Mouse (Mus musculus): ENCODE data around the gene Gas7. TPM values are rescaled to one million over a fixed set of nuclear protein-coding genes. Genes with fewer than 3 reads are reported as not detected.

Gas7 gene
- polyA plus RNA-seq, 1 experiment from 2014 or later = 2.2 TPM

DNA sequence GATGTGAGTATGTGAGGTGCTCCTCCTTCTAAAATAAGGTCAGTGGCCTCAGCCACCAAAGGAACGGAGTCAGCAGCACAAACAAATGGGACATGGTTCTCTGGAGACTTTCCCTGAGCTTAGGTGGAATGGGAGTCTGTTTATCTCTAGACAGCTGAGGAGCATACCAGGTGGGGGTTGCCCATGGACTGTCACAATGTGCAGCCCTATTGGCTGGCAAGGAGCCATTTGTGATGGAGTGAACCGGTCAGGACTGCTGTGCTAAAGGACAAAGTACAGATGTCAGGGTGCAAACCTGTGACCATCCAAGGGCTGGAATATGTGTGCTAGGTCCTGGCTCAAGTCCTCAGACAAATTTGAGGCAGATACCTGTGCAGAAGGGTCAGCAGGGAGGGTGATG is 173.3 kb downstream of the Gas7 start:
- no peaks in the 10 kb centered on the region for H3K36me3 ChIP-seq (replicated peaks)
- H3K27ac ChIP-seq (replicated peaks) = no peak overlapping the region
- no peak overlapping the region for H3K4me2 ChIP-seq
- H3K4me1 ChIP-seq (replicated peaks) = 0 out of 2 replicates have a peak, but pooled peaks cover 5% of the 10 kb centered on the region
- H3K9ac ChIP-seq = no peak overlapping the region
- no peaks in the 10 kb centered on the region for H3K9me3 ChIP-seq (replicated peaks)
- 48% methylated on average over 2 of the region's 2 CpGs for WGBS (ENCODE audit: insufficient replicate concordance)
- H3K27me3 ChIP-seq = no peaks in the 10 kb centered on the region
- H3K4me3 ChIP-seq (replicated peaks) = no peak overlapping the region
- peak; percentile 75 for ATAC-seq (ENCODE audit: insufficient read depth)

DNA sequence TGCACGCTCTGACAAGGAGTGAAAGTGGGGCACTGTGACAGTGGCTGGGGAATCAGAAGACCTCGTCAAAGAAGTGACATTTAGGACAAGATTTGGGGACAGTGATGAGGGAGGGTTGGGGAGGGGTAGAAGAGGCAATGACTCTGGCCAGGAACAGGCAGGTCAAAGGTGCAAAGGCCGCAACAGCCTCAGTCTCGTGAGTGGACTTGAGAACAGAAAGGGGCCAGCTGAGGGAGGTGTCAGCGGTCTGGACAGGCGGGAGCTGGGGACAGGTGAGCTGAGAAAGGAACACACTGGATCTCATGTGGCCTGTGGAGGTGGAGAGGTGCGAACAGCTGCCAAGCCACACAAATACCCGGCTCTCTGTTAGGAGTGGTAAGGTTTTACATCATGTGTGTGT is 177.7 kb downstream of the Gas7 start:
- no peaks in the 10 kb centered on the region for H3K36me3 ChIP-seq (replicated peaks)
- 58% methylated on average over 8 of the region's 8 CpGs for WGBS (ENCODE audit: insufficient replicate concordance)
- H3K27ac ChIP-seq (replicated peaks) = no peak overlapping the region
- no peak overlapping the region for H3K4me2 ChIP-seq
- no peak overlapping the region for H3K4me3 ChIP-seq (replicated peaks)
- no peaks in the 10 kb centered on the region for H3K9me3 ChIP-seq (replicated peaks)
- H3K4me1 ChIP-seq (replicated peaks) = 0 out of 2 replicates have a peak, but pooled peaks cover 7% of the 10 kb centered on the region
- no peak overlapping the region for H3K9ac ChIP-seq
- ATAC-seq (ENCODE audit: insufficient read depth) = no peak
- H3K27me3 ChIP-seq = no peaks in the 10 kb centered on the region

DNA sequence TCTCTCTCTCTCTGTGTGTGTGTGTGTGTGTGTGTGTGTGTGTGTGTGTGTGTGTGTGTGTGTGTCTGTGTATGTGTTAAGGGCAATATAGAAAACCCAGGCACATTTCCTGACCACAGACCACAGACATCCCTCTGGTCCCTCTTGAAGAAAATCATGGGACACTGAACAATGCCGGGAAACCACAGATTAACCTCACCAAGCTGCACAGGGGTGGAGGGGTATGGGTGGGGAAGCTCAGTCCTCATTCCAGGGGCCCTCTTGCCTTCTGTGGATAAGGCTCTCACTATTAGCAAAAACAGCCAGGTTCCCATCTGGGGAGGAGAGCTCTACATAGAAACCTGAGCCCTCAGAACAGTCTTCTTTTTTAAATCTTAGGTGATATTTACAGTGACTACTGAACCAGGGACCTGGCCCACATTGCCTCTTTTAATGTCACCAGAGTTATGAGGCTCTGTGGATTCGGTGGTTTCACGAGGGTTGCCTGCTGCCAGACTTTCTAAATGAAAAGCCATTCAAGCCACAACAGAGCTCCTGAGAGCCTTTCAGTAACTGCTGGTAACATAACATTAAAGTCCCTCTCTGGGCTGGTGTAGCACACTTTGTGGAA is 178.5 kb downstream of the Gas7 start:
- Histone ChIP-seq H3K4me2 (no peak overlapping the region), H3K4me3 (replicated peaks) (no peak overlapping the region), H3K27me3 (no peaks in the 10 kb centered on the region), H3K36me3 (replicated peaks) (no peaks in the 10 kb centered on the region), H3K9ac (no peak overlapping the region), H3K27ac (replicated peaks) (no peak overlapping the region), H3K9me3 (replicated peaks) (no peaks in the 10 kb centered on the region), H3K4me1 (replicated peaks) (0 out of 2 replicates have a peak, but pooled peaks cover 7% of the 10 kb centered on the region)
- ATAC-seq (ENCODE audit: insufficient read depth) = no peak
- WGBS (ENCODE audit: insufficient replicate concordance) = 23% methylated on average over 3 of the region's 3 CpGs

DNA sequence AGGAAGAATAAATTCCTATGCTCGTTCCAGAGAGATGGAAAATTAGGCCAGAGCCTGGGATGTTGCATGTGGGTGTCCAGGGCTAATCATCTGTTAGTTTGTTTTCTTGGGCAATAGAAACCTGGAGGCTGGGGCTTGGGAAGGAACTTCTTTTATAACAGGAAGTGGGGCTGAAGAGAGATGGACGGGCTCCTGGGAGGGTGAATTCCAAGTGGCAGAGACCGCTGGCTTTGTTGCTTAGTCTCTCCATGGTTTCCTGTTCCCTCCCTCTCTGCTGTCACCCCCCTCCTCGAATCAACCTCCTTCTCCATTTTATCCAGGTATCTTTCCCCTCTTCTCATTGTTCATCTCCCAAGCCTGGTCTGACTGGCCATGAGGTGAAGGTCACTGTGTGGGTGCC is 181.0 kb downstream of the Gas7 start:
- Histone ChIP-seq H3K27ac (replicated peaks) (no peak overlapping the region), H3K27me3 (no peaks in the 10 kb centered on the region), H3K36me3 (replicated peaks) (no peaks in the 10 kb centered on the region), H3K9me3 (replicated peaks) (no peaks in the 10 kb centered on the region), H3K4me2 (no peak overlapping the region), H3K4me3 (replicated peaks) (no peak overlapping the region), H3K9ac (no peak overlapping the region), H3K4me1 (replicated peaks) (0 out of 2 replicates have a peak, but pooled peaks cover 7% of the 10 kb centered on the region)
- WGBS (ENCODE audit: insufficient replicate concordance) = 25% methylated on average over 4 of the region's 4 CpGs
- no peak for ATAC-seq (ENCODE audit: insufficient read depth)

DNA sequence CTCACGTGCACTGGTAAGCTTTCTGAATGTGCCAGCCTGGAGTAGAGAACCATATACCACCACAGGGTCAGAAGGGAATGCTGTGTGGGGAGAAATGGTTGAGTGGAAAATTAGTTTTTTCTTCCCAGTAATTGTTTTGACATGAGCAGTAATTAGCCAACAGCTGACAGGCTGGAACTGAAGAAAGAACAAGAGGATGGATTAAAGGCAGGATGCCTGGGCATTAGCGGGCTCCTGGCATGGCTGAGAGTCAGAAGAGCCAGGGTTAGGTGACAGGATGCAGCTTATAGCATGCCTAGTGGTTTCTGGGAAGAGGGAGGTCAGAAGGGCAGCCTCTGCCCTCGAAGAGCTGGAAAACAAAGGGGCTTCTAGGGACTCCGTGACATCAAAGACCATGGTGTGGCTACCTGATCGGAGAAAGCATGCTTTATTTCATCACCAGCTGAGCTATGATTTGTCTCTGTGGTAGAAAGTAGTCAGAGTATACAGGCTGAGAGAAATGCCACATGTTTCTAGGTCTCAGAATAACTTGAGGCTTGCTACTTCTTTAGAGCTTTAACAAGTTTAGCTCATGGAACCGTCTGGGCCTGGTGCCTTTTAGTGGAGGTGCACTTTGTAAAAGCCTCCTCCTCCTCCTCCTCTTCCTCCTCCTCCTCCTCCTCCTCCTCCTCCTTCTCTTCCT is 181.8 kb downstream of the Gas7 start:
- Histone ChIP-seq H3K4me1 (replicated peaks) (0 out of 2 replicates have a peak, but pooled peaks cover 7% of the 10 kb centered on the region), H3K27ac (replicated peaks) (no peak overlapping the region), H3K4me3 (replicated peaks) (no peak overlapping the region), H3K4me2 (no peak overlapping the region), H3K36me3 (replicated peaks) (no peaks in the 10 kb centered on the region), H3K9ac (no peak overlapping the region), H3K9me3 (replicated peaks) (no peaks in the 10 kb centered on the region), H3K27me3 (no peaks in the 10 kb centered on the region)
- WGBS (ENCODE audit: insufficient replicate concordance) = 48% methylated on average over 6 of the region's 6 CpGs
- ATAC-seq (ENCODE audit: insufficient read depth) = no peak

DNA sequence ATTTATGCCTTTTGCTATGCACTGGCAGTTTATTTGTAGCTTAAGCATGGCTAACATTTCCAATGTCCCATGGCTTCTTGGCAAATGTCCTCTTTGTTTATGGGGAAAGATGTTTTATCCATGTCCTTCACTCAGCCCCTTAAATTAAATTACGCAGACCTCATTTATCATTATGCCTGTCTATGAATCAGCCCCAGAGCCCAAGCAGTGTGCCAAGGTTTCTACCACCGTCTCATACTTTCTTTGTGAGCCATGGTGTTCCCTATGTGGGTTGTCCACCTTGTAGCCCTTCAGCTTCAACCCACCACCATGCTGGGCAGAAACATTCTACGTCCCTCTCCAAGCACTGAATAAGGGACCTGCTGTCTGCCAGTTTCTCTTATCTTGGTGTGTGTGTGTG is 183.2 kb downstream of the Gas7 start:
- Histone ChIP-seq H3K36me3 (replicated peaks) (no peaks in the 10 kb centered on the region), H3K9me3 (replicated peaks) (no peaks in the 10 kb centered on the region), H3K27ac (replicated peaks) (no peak overlapping the region), H3K9ac (no peak overlapping the region), H3K27me3 (no peaks in the 10 kb centered on the region), H3K4me2 (no peak overlapping the region), H3K4me3 (replicated peaks) (no peak overlapping the region), H3K4me1 (replicated peaks) (0 out of 2 replicates have a peak, but pooled peaks cover 7% of the 10 kb centered on the region)
- 58% methylated on average over 3 of the region's 3 CpGs for WGBS (ENCODE audit: insufficient replicate concordance)
- ATAC-seq (ENCODE audit: insufficient read depth) = no peak

DNA sequence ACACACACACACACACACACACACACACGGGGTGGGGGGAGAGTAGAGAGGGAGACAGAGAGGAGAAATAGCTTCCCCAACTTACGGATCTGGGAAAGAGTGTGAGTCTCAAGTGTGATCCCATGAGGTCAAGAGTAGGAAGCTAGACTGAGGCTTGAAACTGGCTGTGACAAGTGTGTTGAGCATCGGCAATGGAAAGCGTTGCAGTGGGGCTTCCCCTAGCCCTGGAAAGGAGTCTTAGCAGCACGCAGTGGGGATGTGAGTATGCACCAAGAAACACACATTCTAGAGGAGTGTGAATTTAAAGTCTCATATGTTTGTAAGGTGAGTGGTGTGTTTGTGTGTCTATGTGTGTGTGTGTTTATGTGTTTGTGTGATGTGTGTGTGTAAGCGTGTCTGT is 185.1 kb downstream of the Gas7 start:
- H3K9ac ChIP-seq = no peak overlapping the region
- H3K4me3 ChIP-seq (replicated peaks) = no peak overlapping the region
- H3K4me1 ChIP-seq (replicated peaks) = 0 out of 2 replicates have a peak, but pooled peaks cover 7% of the 10 kb centered on the region
- H3K27me3 ChIP-seq = no peaks in the 10 kb centered on the region
- ATAC-seq (ENCODE audit: insufficient read depth) = no peak
- H3K27ac ChIP-seq (replicated peaks) = no peak overlapping the region
- no peaks in the 10 kb centered on the region for H3K36me3 ChIP-seq (replicated peaks)
- H3K4me2 ChIP-seq = no peak overlapping the region
- no peaks in the 10 kb centered on the region for H3K9me3 ChIP-seq (replicated peaks)
- WGBS (ENCODE audit: insufficient replicate concordance) = 71% methylated on average over 6 of the region's 6 CpGs

DNA sequence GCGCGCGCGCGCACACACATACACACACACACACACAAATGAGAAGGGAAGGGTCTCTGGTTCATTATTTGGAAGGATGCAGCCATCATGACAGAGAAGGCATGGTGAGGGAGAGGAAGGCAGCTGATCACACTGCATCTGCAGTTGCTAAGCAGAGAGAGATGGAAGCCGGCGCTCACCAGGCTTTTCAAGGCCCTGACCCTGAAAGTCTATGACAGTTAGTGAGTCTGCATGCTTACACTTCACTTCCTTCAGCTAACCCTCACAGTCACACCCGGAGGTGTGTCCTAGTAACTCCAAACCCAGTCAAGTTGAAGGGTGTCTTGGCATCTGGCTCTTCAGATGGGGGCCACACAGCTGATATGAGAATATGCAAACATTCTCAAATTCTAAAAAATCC is 187.2 kb downstream of the Gas7 start:
- no peak overlapping the region for H3K27ac ChIP-seq (replicated peaks)
- ATAC-seq (ENCODE audit: insufficient read depth) = no peak
- H3K9me3 ChIP-seq (replicated peaks) = no peaks in the 10 kb centered on the region
- H3K27me3 ChIP-seq = no peaks in the 10 kb centered on the region
- no peaks in the 10 kb centered on the region for H3K36me3 ChIP-seq (replicated peaks)
- no peak overlapping the region for H3K4me3 ChIP-seq (replicated peaks)
- H3K4me2 ChIP-seq = no peak overlapping the region
- WGBS (ENCODE audit: insufficient replicate concordance) = 85% methylated on average over 8 of the region's 8 CpGs
- H3K4me1 ChIP-seq (replicated peaks) = no peaks in the 10 kb centered on the region
- H3K9ac ChIP-seq = no peak overlapping the region

DNA sequence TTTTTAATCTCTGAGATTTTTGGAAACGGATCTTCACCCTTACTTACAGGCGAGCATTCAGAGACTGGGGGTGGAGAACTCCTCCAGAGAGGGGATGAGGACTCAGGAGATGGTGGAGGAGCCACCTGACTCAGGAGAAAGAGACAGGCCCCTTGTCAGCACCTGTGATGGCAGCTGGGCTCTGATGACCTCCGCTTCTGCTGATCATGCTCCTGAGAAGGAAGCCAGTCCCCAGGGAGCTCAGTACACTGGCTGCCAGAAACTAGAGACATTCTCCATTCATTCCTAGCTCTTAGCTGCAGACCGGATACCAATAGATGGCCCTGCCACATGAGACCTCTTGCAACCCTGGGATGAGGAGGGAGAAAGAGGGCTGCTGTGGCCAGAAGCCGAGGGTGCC is 187.6 kb downstream of the Gas7 start:
- Histone ChIP-seq H3K9ac (no peak overlapping the region), H3K27ac (replicated peaks) (no peak overlapping the region), H3K4me2 (no peak overlapping the region), H3K27me3 (no peaks in the 10 kb centered on the region), H3K36me3 (replicated peaks) (no peaks in the 10 kb centered on the region), H3K9me3 (replicated peaks) (no peaks in the 10 kb centered on the region), H3K4me1 (replicated peaks) (no peaks in the 10 kb centered on the region), H3K4me3 (replicated peaks) (no peak overlapping the region)
- no peak for ATAC-seq (ENCODE audit: insufficient read depth)
- 60% methylated on average over 5 of the region's 5 CpGs for WGBS (ENCODE audit: insufficient replicate concordance)

DNA sequence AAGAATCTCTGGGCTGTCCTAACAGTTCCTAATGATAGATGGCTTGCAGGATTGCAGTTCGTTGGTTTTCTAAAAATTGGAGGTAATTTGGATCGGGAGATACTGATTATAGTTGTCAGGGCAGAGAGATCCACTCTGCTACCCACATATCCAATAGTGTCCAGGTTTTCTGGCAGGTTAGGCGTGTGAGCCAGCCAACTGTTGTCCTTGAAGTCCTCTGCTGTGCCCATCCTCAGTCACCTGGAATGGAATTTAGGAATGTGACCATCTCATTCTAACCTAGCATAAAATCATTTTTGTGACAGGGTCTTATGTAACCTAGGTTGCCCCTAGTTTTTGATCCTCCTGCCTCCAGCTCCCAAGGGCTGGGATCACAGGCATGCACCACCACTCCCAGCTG is 188.2 kb downstream of the Gas7 start:
- Histone ChIP-seq H3K4me2 (no peak overlapping the region), H3K36me3 (replicated peaks) (no peaks in the 10 kb centered on the region), H3K27me3 (no peaks in the 10 kb centered on the region), H3K4me3 (replicated peaks) (no peak overlapping the region), H3K4me1 (replicated peaks) (no peaks in the 10 kb centered on the region), H3K9ac (no peak overlapping the region), H3K9me3 (replicated peaks) (no peaks in the 10 kb centered on the region), H3K27ac (replicated peaks) (no peak overlapping the region)
- ATAC-seq (ENCODE audit: insufficient read depth) = no peak
- 54% methylated on average over 3 of the region's 3 CpGs for WGBS (ENCODE audit: insufficient replicate concordance)

DNA sequence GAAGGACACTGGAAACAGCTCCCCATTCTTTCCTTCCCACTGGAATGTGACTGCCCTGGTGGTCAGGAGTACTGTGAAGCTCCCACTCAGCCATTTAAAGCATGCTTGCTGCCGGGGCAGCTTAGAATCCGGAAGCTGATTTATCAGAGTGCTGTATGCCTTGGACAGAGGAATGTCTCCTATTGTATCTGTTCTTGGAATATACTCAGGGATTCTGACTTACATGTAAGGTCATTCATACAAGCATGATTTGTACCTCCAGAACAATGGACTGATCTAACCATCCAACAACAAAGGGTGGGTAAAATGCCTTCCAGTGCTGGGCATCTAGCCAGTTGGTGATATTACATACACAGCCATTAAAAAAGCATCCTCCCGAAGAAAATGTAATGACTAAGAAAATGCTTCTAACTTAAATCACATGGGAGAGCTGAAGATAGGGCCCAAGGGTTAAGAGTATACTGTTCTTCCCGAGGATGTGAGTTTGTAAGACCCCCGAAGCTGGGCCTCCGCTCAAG is 189.5 kb downstream of the Gas7 start:
- Histone ChIP-seq H3K36me3 (replicated peaks) (no peaks in the 10 kb centered on the region), H3K4me1 (replicated peaks) (no peaks in the 10 kb centered on the region), H3K4me2 (no peak overlapping the region), H3K9ac (no peak overlapping the region), H3K27ac (replicated peaks) (no peak overlapping the region), H3K9me3 (replicated peaks) (no peaks in the 10 kb centered on the region), H3K27me3 (no peaks in the 10 kb centered on the region), H3K4me3 (replicated peaks) (no peak overlapping the region)
- WGBS (ENCODE audit: insufficient replicate concordance) = 61% methylated on average over 6 of the region's 6 CpGs
- no peak for ATAC-seq (ENCODE audit: insufficient read depth)
